Mouse (Mus musculus) lung, embryonic 14.5 days (tissue): ENCODE data around the gene Zfp280c. TPM values are rescaled to one million over a fixed set of nuclear protein-coding genes. Genes with fewer than 3 reads are reported as not detected.

Experiments
- ATAC-seq: fragments of 200-750 bp; cut with Nextera tagmentation; 2 replicates; pipeline ENCODE4 v1.8.0; 2017; ENCODE audit warnings: mild to moderate bottlenecking, moderate TSS enrichment, moderate library complexity; ENCODE audit not compliant: insufficient read depth
- DNase-seq: peaks from one replicate; pipeline ENCODE4 v3.0.0-alpha.2; 2015
- H3K27ac ChIP-seq: fragments of 300-500 bp; sonication (generic); 2 replicates; pipeline ENCODE4 v1.5.1; 2014; ENCODE audit warnings: low read depth, mild to moderate bottlenecking, moderate library complexity
- H3K27me3 ChIP-seq: fragments of 300-500 bp; sonication (generic); 2 replicates; pipeline ENCODE4 v1.6.1; 2014; ENCODE audit warnings: low read length, control low read depth; ENCODE audit not compliant: insufficient read depth
- H3K36me3 ChIP-seq: fragments of 300-500 bp; sonication (generic); 2 replicates; pipeline ENCODE4 v1.6.1; 2014; ENCODE audit warnings: control low read depth; ENCODE audit not compliant: insufficient read depth
- H3K4me1 ChIP-seq: fragments of 300-500 bp; sonication (generic); 2 replicates; pipeline ENCODE4 v1.6.1; 2014; ENCODE audit warnings: antibody characterized with exemption, control low read depth; ENCODE audit not compliant: insufficient read depth
- H3K4me2 ChIP-seq: fragments of 300-500 bp; sonication (generic); 2 replicates; pipeline ENCODE4 v1.6.1; 2014; ENCODE audit warnings: mild to moderate bottlenecking
- H3K4me3 ChIP-seq: fragments of 300-500 bp; sonication (generic); 2 replicates; pipeline ENCODE4 v1.5.1; 2014; ENCODE audit warnings: low read depth, low read length
- H3K9ac ChIP-seq: fragments of 300-500 bp; sonication (generic); 2 replicates; pipeline ENCODE4 v1.6.1; 2014
- H3K9me3 ChIP-seq: fragments of 300-500 bp; sonication (generic); 2 replicates; pipeline ENCODE4 v1.6.1; 2016; ENCODE audit warnings: low read depth, low read length, control low read depth
- CTCF ChIP-seq: IDR thresholded peaks from 2 replicates; pipeline ENCODE4 v1.5.1; 2016; ENCODE audit warnings: antibody characterized with exemption, low read depth
- WGBS: fragments of 180-500 bp; shearing (Covaris S2); extraction: QIAGEN DNeasy Blood & Tissue Kit; methylation state at CpG from one replicate; pipeline ENCODE4 v1.1.7; 2014; 5-methylcytosine and 5-hydroxymethylcytosine counted together
- polyA plus RNA-seq: library from polyadenylated mRNA; unstranded; fragments of >200 nt; fragmentation: Nextera tagmentation; extraction: Ambion mirVana; gene quantifications from 2 replicates; pipeline ENCODE4 v1.2.1, GENCODE M21; 2014

Zfp280c gene
- 16.3 and 16.4 TPM in 2 replicates for polyA plus RNA-seq

- WGBS, result 11% methylated on average over 44 of the region's 45 CpGs
- Histone ChIP-seq H3K27ac (peak within 1 kb of the TSS; percentile 73; the same call in 1 of the 2 replicates), H3K9ac (peak within 1 kb of the TSS; percentile 69), H3K9me3 (no peaks in the 10 kb centered on the region), H3K4me3 (peak within 1 kb of the TSS; percentile 59), H3K4me1 (no peaks in the 10 kb centered on the region), H3K27me3 (no peaks in the 10 kb centered on the region), H3K36me3 (peaks cover 13% of the 10 kb centered on the region; the same call in 1 of the 2 replicates), H3K4me2 (peak within 1 kb of the TSS; percentile 58)
- no peak for TF ChIP-seq CTCF
- DNase-seq (peak; percentile 78), ATAC-seq (peak; percentile 96)
Observed at GRCm38 (mm10) chrX:48594099-48594760, at the start of gene Zfp280c. Gene Zfp280c (minus strand): TSS chrX:48594504.

GRCm38 (mm10) chrX:48637032-48637431 lies 42.7 kb upstream of the Zfp280c start:
- WGBS, result 50% methylated on average over 2 of the region's 2 CpGs
- no peak overlapping the region for H3K4me2 ChIP-seq
- H3K4me1 ChIP-seq, result no peaks in the 10 kb centered on the region
- H3K9me3 ChIP-seq, result no peaks in the 10 kb centered on the region
- no peak overlapping the region for H3K27ac ChIP-seq
- ATAC-seq (no peak), DNase-seq (peak; percentile 2)
- TF ChIP-seq CTCF, result peak; percentile 23; the same call in 1 of the 2 replicates
- no peak overlapping the region for H3K4me3 ChIP-seq
- H3K27me3 ChIP-seq, result no peaks in the 10 kb centered on the region
- H3K9ac ChIP-seq, result no peak overlapping the region
- H3K36me3 ChIP-seq, result 0 out of 2 replicates have a peak, but pooled peaks cover 4% of the 10 kb centered on the region

- Histone ChIP-seq H3K4me3 (peak overlapping the region; percentile 54), H3K4me2 (peak overlapping the region; percentile 54), H3K9me3 (no peaks in the 10 kb centered on the region), H3K4me1 (no peaks in the 10 kb centered on the region), H3K27me3 (no peaks in the 10 kb centered on the region), H3K36me3 (no peaks in the 10 kb centered on the region), H3K27ac (peak overlapping the region; percentile 86; the same call in 1 of the 2 replicates), H3K9ac (peak overlapping the region; percentile 34)
- no peak for DNase-seq
- ATAC-seq, result no peak
- WGBS, result 12% methylated on average over 9 of the region's 9 CpGs
- TF ChIP-seq CTCF, result no peak
Observed at GRCm38 (mm10) chrX:48624054-48624420, 29.7 kb upstream of the Zfp280c start.

- H3K27ac ChIP-seq, result peak within 1 kb of the TSS; percentile 86
- no peak for TF ChIP-seq CTCF
Observed at GRCm38 (mm10) chrX:48623379-48624053, 29.2 kb upstream of the Zfp280c start, which contains the start of gene Slc25a14. Gene Slc25a14 (plus strand): TSS chrX:48623413.

GRCm38 (mm10) chrX:48623049-48623378 lies 28.7 kb upstream of the Zfp280c start:
- H3K36me3 ChIP-seq, result no peaks in the 10 kb centered on the region
- no peaks in the 10 kb centered on the region for H3K9me3 ChIP-seq
- H3K4me3 ChIP-seq, result peak overlapping the region; percentile 54
- H3K4me1 ChIP-seq, result no peaks in the 10 kb centered on the region
- no peaks in the 10 kb centered on the region for H3K27me3 ChIP-seq
- DNase-seq (no peak), ATAC-seq (no peak; the same call in 1 of the 2 replicates)
- WGBS, result 8% methylated on average over 4 of the region's 4 CpGs
- peak overlapping the region; percentile 86 for H3K27ac ChIP-seq
- peak overlapping the region; percentile 54 for H3K4me2 ChIP-seq
- no peak for TF ChIP-seq CTCF
- peak overlapping the region; percentile 34 for H3K9ac ChIP-seq

More at GRCm38 (mm10) chrX:48623379-48624053, 29.2 kb upstream of the Zfp280c start, which contains the start of gene Slc25a14:
- peak within 1 kb of the TSS; percentile 54 for H3K4me2 ChIP-seq
- WGBS, result 7% methylated on average over 36 of the region's 38 CpGs
- peak within 1 kb of the TSS; percentile 34 for H3K9ac ChIP-seq
- no peaks in the 10 kb centered on the region for H3K36me3 ChIP-seq
- DNase-seq (peak; percentile 91), ATAC-seq (peak; percentile 98)
- no peaks in the 10 kb centered on the region for H3K4me1 ChIP-seq
- peak within 1 kb of the TSS; percentile 54 for H3K4me3 ChIP-seq
- no peaks in the 10 kb centered on the region for H3K27me3 ChIP-seq
- no peaks in the 10 kb centered on the region for H3K9me3 ChIP-seq

GRCm38 (mm10) chrX:48604872-48605271 lies 10.6 kb upstream of the Zfp280c start:
- H3K4me1 ChIP-seq, result no peaks in the 10 kb centered on the region
- no peaks in the 10 kb centered on the region for H3K27me3 ChIP-seq
- no peak for DNase-seq
- WGBS, result 40% methylated on average over 2 of the region's 2 CpGs
- H3K4me3 ChIP-seq, result no peak overlapping the region
- no peak overlapping the region for H3K4me2 ChIP-seq
- no peaks in the 10 kb centered on the region for H3K9me3 ChIP-seq
- H3K27ac ChIP-seq, result no peak overlapping the region
- no peak for ATAC-seq
- TF ChIP-seq CTCF, result no peak
- no peak overlapping the region for H3K9ac ChIP-seq
- no peaks in the 10 kb centered on the region for H3K36me3 ChIP-seq

GRCm38 (mm10) chrX:48596906-48597305 lies 2.6 kb upstream of the Zfp280c start:
- 78% methylated on average over 5 of the region's 5 CpGs for WGBS
- Histone ChIP-seq H3K36me3 (no peaks in the 10 kb centered on the region), H3K27ac (no peak overlapping the region), H3K4me1 (no peaks in the 10 kb centered on the region), H3K27me3 (no peaks in the 10 kb centered on the region), H3K4me2 (no peak overlapping the region), H3K9me3 (no peaks in the 10 kb centered on the region), H3K4me3 (no peak overlapping the region), H3K9ac (no peak overlapping the region)
- DNase-seq, result no peak
- ATAC-seq, result no peak
- no peak for TF ChIP-seq CTCF
